Mouse (Mus musculus) forebrain, embryonic 15.5 days (tissue): ENCODE data around the gene Ankrd44. TPM values are rescaled to one million over a fixed set of nuclear protein-coding genes. Genes with fewer than 3 reads are reported as not detected.

Experiments
- ATAC-seq: fragments of 200-750 bp; cut with Nextera tagmentation; replicated peaks from 2 replicates; pipeline ENCODE4 v1.8.0; 2017; ENCODE audit warnings: mild to moderate bottlenecking, moderate TSS enrichment, moderate library complexity
- H3K27ac ChIP-seq: fragments of 300-500 bp; sonication (generic); replicated peaks from 2 replicates; pipeline ENCODE4 v1.5.1; 2015; ENCODE audit warnings: mild to moderate bottlenecking, inconsistent platforms
- H3K27me3 ChIP-seq: fragments of 300-500 bp; sonication (generic); 2 replicates; pipeline ENCODE4 v1.6.1; 2015; ENCODE audit warnings: inconsistent platforms
- H3K36me3 ChIP-seq: fragments of 300-500 bp; sonication (generic); 2 replicates; pipeline ENCODE4 v1.6.1; 2015; ENCODE audit warnings: mild to moderate bottlenecking, inconsistent platforms
- H3K4me1 ChIP-seq: fragments of 300-500 bp; sonication (generic); 2 replicates; pipeline ENCODE4 v1.6.1; 2015; ENCODE audit warnings: inconsistent platforms
- H3K4me2 ChIP-seq: fragments of 300-500 bp; sonication (generic); replicated peaks from 2 replicates; pipeline ENCODE4 v1.6.1; 2015; ENCODE audit warnings: mild to moderate bottlenecking, inconsistent platforms
- H3K4me3 ChIP-seq: fragments of 300-500 bp; sonication (generic); 2 replicates; pipeline ENCODE4 v1.5.1; 2015; ENCODE audit warnings: mild to moderate bottlenecking, inconsistent platforms
- H3K9ac ChIP-seq: fragments of 300-500 bp; sonication (generic); replicated peaks from 2 replicates; pipeline ENCODE4 v1.6.1; 2015; ENCODE audit warnings: mild to moderate bottlenecking, inconsistent platforms
- H3K9me3 ChIP-seq: fragments of 300-500 bp; sonication (generic); 2 replicates; pipeline ENCODE4 v1.6.1; 2016; ENCODE audit warnings: inconsistent platforms
- WGBS: fragments of 180-500 bp; shearing (Covaris S2); methylation state at CpG from one replicate; pipeline ENCODE4 v1.1.7; 2015; ENCODE audit warnings: mixed read lengths; 5-methylcytosine and 5-hydroxymethylcytosine counted together
- polyA plus RNA-seq: library from polyadenylated mRNA; unstranded; fragments of >200 nt; fragmentation: Nextera tagmentation; extraction: Ambion mirVana; gene quantifications from 2 replicates; pipeline ENCODE4 v1.2.1, GENCODE M21; 2015

The Ankrd44 gene
- polyA plus RNA-seq, 1 experiment from 2014 or later = 21.5 TPM

GRCm38 (mm10) chr1:54691824-54692223, 234.4 kb downstream of the Ankrd44 start:
- no peaks in the 10 kb centered on the region for H3K9me3 ChIP-seq
- no peak for ATAC-seq
- no peak overlapping the region for H3K9ac ChIP-seq
- no peaks in the 10 kb centered on the region for H3K27me3 ChIP-seq
- H3K27ac ChIP-seq = no peak overlapping the region
- no peak overlapping the region for H3K4me3 ChIP-seq
- no peaks in the 10 kb centered on the region for H3K36me3 ChIP-seq
- peaks cover 7% of the 10 kb centered on the region for H3K4me1 ChIP-seq
- H3K4me2 ChIP-seq = no peak overlapping the region

GRCm38 (mm10) chr1:54690291-54690965, 235.8 kb downstream of the Ankrd44 start:
- no peaks in the 10 kb centered on the region for H3K27me3 ChIP-seq
- peak overlapping the region; percentile 78 for H3K27ac ChIP-seq
- 45% methylated on average over 13 of the region's 13 CpGs for WGBS
- H3K9me3 ChIP-seq = no peaks in the 10 kb centered on the region
- peak; percentile 95 for ATAC-seq
- peak overlapping the region; percentile 15; the same call in 1 of the 2 replicates for H3K4me2 ChIP-seq
- peaks cover 7% of the 10 kb centered on the region for H3K4me1 ChIP-seq
- no peaks in the 10 kb centered on the region for H3K36me3 ChIP-seq
- 0 out of 2 replicates have a peak overlapping the region, but pooled peaks have one; percentile 11 for H3K4me3 ChIP-seq
- H3K9ac ChIP-seq = no peak overlapping the region

GRCm38 (mm10) chr1:54688441-54688840, 237.7 kb downstream of the Ankrd44 start:
- WGBS = 88% methylated on average over 3 of the region's 3 CpGs
- Histone ChIP-seq H3K4me2 (no peak overlapping the region), H3K4me3 (no peak overlapping the region), H3K27me3 (no peaks in the 10 kb centered on the region), H3K4me1 (peaks cover 7% of the 10 kb centered on the region), H3K36me3 (no peaks in the 10 kb centered on the region), H3K9me3 (no peaks in the 10 kb centered on the region), H3K9ac (no peak overlapping the region), H3K27ac (no peak overlapping the region)
- no peak for ATAC-seq

GRCm38 (mm10) chr1:54684316-54684715, 241.9 kb downstream of the Ankrd44 start:
- Histone ChIP-seq H3K4me2 (no peak overlapping the region), H3K4me1 (no peaks in the 10 kb centered on the region), H3K9ac (no peak overlapping the region), H3K27me3 (no peaks in the 10 kb centered on the region), H3K4me3 (no peak overlapping the region), H3K27ac (no peak overlapping the region), H3K9me3 (no peaks in the 10 kb centered on the region), H3K36me3 (no peaks in the 10 kb centered on the region)
- 92% methylated on average over 4 of the region's 4 CpGs for WGBS
- no peak for ATAC-seq

GRCm38 (mm10) chr1:54679556-54679955, 246.6 kb downstream of the Ankrd44 start:
- Histone ChIP-seq H3K9ac (no peak overlapping the region), H3K4me3 (no peak overlapping the region), H3K27ac (no peak overlapping the region), H3K4me1 (0 out of 2 replicates have a peak, but pooled peaks cover 3% of the 10 kb centered on the region), H3K36me3 (no peaks in the 10 kb centered on the region), H3K9me3 (no peaks in the 10 kb centered on the region), H3K4me2 (no peak overlapping the region), H3K27me3 (no peaks in the 10 kb centered on the region)
- ATAC-seq = no peak
- WGBS = 93% methylated on average over 1 of the region's 1 CpGs

GRCm38 (mm10) chr1:54678037-54678436, 248.2 kb downstream of the Ankrd44 start:
- no peak for ATAC-seq

GRCm38 (mm10) chr1:54675478-54675877, 250.7 kb downstream of the Ankrd44 start:
- H3K27me3 ChIP-seq = no peaks in the 10 kb centered on the region
- no peak overlapping the region for H3K4me3 ChIP-seq
- no peak overlapping the region for H3K4me2 ChIP-seq
- ATAC-seq = no peak
- WGBS = 61% methylated on average over 5 of the region's 5 CpGs
- H3K36me3 ChIP-seq = no peaks in the 10 kb centered on the region
- H3K27ac ChIP-seq = no peak overlapping the region
- no peak overlapping the region for H3K9ac ChIP-seq
- H3K4me1 ChIP-seq = 0 out of 2 replicates have a peak, but pooled peaks cover 3% of the 10 kb centered on the region
- no peaks in the 10 kb centered on the region for H3K9me3 ChIP-seq

More at GRCm38 (mm10) chr1:54678037-54678436, 248.2 kb downstream of the Ankrd44 start:
- 84% methylated on average over 1 of the region's 1 CpGs for WGBS
- H3K4me3 ChIP-seq = no peak overlapping the region
- H3K27me3 ChIP-seq = no peaks in the 10 kb centered on the region
- H3K9me3 ChIP-seq = no peaks in the 10 kb centered on the region
- no peak overlapping the region for H3K9ac ChIP-seq
- H3K4me2 ChIP-seq = no peak overlapping the region
- no peaks in the 10 kb centered on the region for H3K36me3 ChIP-seq
- no peak overlapping the region for H3K27ac ChIP-seq
- 0 out of 2 replicates have a peak, but pooled peaks cover 3% of the 10 kb centered on the region for H3K4me1 ChIP-seq

- Histone ChIP-seq H3K4me1 (peaks cover 9% of the 10 kb centered on the region), H3K9ac (no peak overlapping the region), H3K27ac (no peak overlapping the region), H3K9me3 (no peaks in the 10 kb centered on the region), H3K4me3 (no peak overlapping the region), H3K36me3 (no peaks in the 10 kb centered on the region), H3K27me3 (no peaks in the 10 kb centered on the region), H3K4me2 (no peak overlapping the region)
- no peak for ATAC-seq
- WGBS = 70% methylated on average over 2 of the region's 2 CpGs
Measured at GRCm38 (mm10) chr1:54667991-54668390, 258.2 kb downstream of the Ankrd44 start.

- Histone ChIP-seq H3K27me3 (no peaks in the 10 kb centered on the region), H3K9me3 (no peaks in the 10 kb centered on the region), H3K9ac (no peak overlapping the region), H3K27ac (no peak overlapping the region), H3K4me1 (peaks cover 9% of the 10 kb centered on the region), H3K4me3 (no peak overlapping the region), H3K4me2 (no peak overlapping the region), H3K36me3 (no peaks in the 10 kb centered on the region)
- 51% methylated on average over 8 of the region's 8 CpGs for WGBS
- ATAC-seq = peak; percentile 75
Measured at GRCm38 (mm10) chr1:54665582-54666405, 260.4 kb downstream of the Ankrd44 start.

GRCm38 (mm10) chr1:54665095-54665494, 261.1 kb downstream of the Ankrd44 start:
- Histone ChIP-seq H3K9ac (no peak overlapping the region), H3K36me3 (no peaks in the 10 kb centered on the region), H3K4me2 (no peak overlapping the region), H3K4me3 (no peak overlapping the region), H3K9me3 (no peaks in the 10 kb centered on the region), H3K27me3 (no peaks in the 10 kb centered on the region), H3K27ac (no peak overlapping the region), H3K4me1 (peaks cover 9% of the 10 kb centered on the region)
- no peak for ATAC-seq
- WGBS = 20% methylated on average over 4 of the region's 4 CpGs

- H3K9ac ChIP-seq = no peak overlapping the region
- peaks cover 2% of the 10 kb centered on the region; the same call in 1 of the 2 replicates for H3K36me3 ChIP-seq
- 90% methylated on average over 6 of the region's 6 CpGs for WGBS
- ATAC-seq = no peak
- peaks cover 6% of the 10 kb centered on the region for H3K4me1 ChIP-seq
- H3K9me3 ChIP-seq = no peaks in the 10 kb centered on the region
- no peak overlapping the region for H3K27ac ChIP-seq
- no peaks in the 10 kb centered on the region for H3K27me3 ChIP-seq
- no peak overlapping the region for H3K4me3 ChIP-seq
- H3K4me2 ChIP-seq = no peak overlapping the region
Measured at GRCm38 (mm10) chr1:54660674-54661073, 265.5 kb downstream of the Ankrd44 start.

GRCm38 (mm10) chr1:54658558-54658957, 267.6 kb downstream of the Ankrd44 start:
- Histone ChIP-seq H3K4me1 (no peaks in the 10 kb centered on the region), H3K4me3 (no peak overlapping the region), H3K27me3 (no peaks in the 10 kb centered on the region), H3K36me3 (peaks cover 2% of the 10 kb centered on the region; the same call in 1 of the 2 replicates), H3K9me3 (no peaks in the 10 kb centered on the region), H3K9ac (no peak overlapping the region), H3K27ac (no peak overlapping the region), H3K4me2 (no peak overlapping the region)
- 94% methylated on average over 4 of the region's 4 CpGs for WGBS
- ATAC-seq = no peak
